Mouse (Mus musculus) midbrain, embryonic 12.5 days (tissue): ENCODE measurements at regions not wholly inside any gene's neighbourhood (a gene's known extent, or its start where the extent isn't known, plus 50 kb on each side); places are given as distances from the start of the nearest gene placed in this dataset.

Source experiments
- ATAC-seq: fragments of 200-750 bp; cut with Nextera tagmentation; 2 replicates; pipeline ENCODE4 v1.8.0; 2017; ENCODE audit warnings: low read depth, moderate TSS enrichment, moderate library complexity; ENCODE audit not compliant: low FRiP score
- H3K27ac ChIP-seq: fragments of 300-500 bp; sonication (generic); replicated peaks from 2 replicates; pipeline ENCODE4 v1.5.1; 2016; ENCODE audit warnings: mild to moderate bottlenecking
- H3K27me3 ChIP-seq: fragments of 300-500 bp; sonication (generic); 2 replicates; pipeline ENCODE4 v1.6.1; 2016; ENCODE audit warnings: mild to moderate bottlenecking
- H3K36me3 ChIP-seq: fragments of 300-500 bp; sonication (generic); 2 replicates; pipeline ENCODE4 v1.6.1; 2016
- H3K4me1 ChIP-seq: fragments of 300-500 bp; sonication (generic); 2 replicates; pipeline ENCODE4 v1.6.1; 2016
- H3K4me2 ChIP-seq: fragments of 300-500 bp; sonication (generic); replicated peaks from 2 replicates; pipeline ENCODE4 v1.6.1; 2016; ENCODE audit warnings: mild to moderate bottlenecking, moderate library complexity
- H3K4me3 ChIP-seq: fragments of 300-500 bp; sonication (generic); 2 replicates; pipeline ENCODE4 v1.5.1; 2016; ENCODE audit warnings: mild to moderate bottlenecking
- H3K9ac ChIP-seq: fragments of 300-500 bp; sonication (generic); replicated peaks from 2 replicates; pipeline ENCODE4 v1.6.1; 2016; ENCODE audit warnings: mild to moderate bottlenecking, moderate library complexity
- H3K9me3 ChIP-seq: fragments of 300-500 bp; sonication (generic); 2 replicates; pipeline ENCODE4 v1.6.1; 2016; ENCODE audit warnings: mild to moderate bottlenecking
- WGBS: fragments of 180-500 bp; shearing (Covaris S2); methylation state at CpG from one replicate; pipeline ENCODE4 v1.1.7; 2016; 5-methylcytosine and 5-hydroxymethylcytosine counted together

GRCm38 (mm10) chr3:128181221-128181908, 285.2 kb upstream of the Fam241a start:
- H3K36me3 ChIP-seq = no peaks in the 10 kb centered on the region
- no peak overlapping the region for H3K4me2 ChIP-seq
- no peak overlapping the region for H3K9ac ChIP-seq
- H3K27me3 ChIP-seq = no peaks in the 10 kb centered on the region
- H3K27ac ChIP-seq = no peak overlapping the region
- no peaks in the 10 kb centered on the region for H3K4me1 ChIP-seq
- WGBS = 90% methylated on average over 7 of the region's 7 CpGs
- H3K4me3 ChIP-seq = no peak overlapping the region
- no peak for ATAC-seq
- H3K9me3 ChIP-seq = no peaks in the 10 kb centered on the region

GRCm38 (mm10) chr3:128149216-128149615, 253.1 kb upstream of the Fam241a start:
- 79% methylated on average over 8 of the region's 8 CpGs for WGBS
- ATAC-seq = no peak
- H3K27me3 ChIP-seq = no peaks in the 10 kb centered on the region
- no peak overlapping the region for H3K4me2 ChIP-seq
- no peak overlapping the region for H3K9ac ChIP-seq
- H3K4me1 ChIP-seq = no peaks in the 10 kb centered on the region
- no peak overlapping the region for H3K4me3 ChIP-seq
- H3K36me3 ChIP-seq = no peaks in the 10 kb centered on the region
- H3K9me3 ChIP-seq = no peaks in the 10 kb centered on the region
- H3K27ac ChIP-seq = no peak overlapping the region

- Histone ChIP-seq H3K4me1 (no peaks in the 10 kb centered on the region), H3K4me3 (no peak overlapping the region), H3K27me3 (no peaks in the 10 kb centered on the region), H3K9ac (no peak overlapping the region), H3K36me3 (no peaks in the 10 kb centered on the region), H3K4me2 (no peak overlapping the region), H3K9me3 (no peaks in the 10 kb centered on the region), H3K27ac (no peak overlapping the region)
- no peak for ATAC-seq
- 67% methylated on average over 7 of the region's 7 CpGs for WGBS
Measured at GRCm38 (mm10) chr3:128145329-128145728, 249.2 kb upstream of the Fam241a start.

GRCm38 (mm10) chr3:128127836-128128235, 231.7 kb upstream of the Fam241a start:
- Histone ChIP-seq H3K36me3 (no peaks in the 10 kb centered on the region), H3K4me3 (no peak overlapping the region), H3K9ac (no peak overlapping the region), H3K9me3 (no peaks in the 10 kb centered on the region), H3K27ac (no peak overlapping the region), H3K4me2 (no peak overlapping the region), H3K27me3 (no peaks in the 10 kb centered on the region), H3K4me1 (no peaks in the 10 kb centered on the region)
- 89% methylated on average over 5 of the region's 5 CpGs for WGBS
- ATAC-seq = no peak

GRCm38 (mm10) chr3:128126664-128127063, 230.5 kb upstream of the Fam241a start:
- H3K9ac ChIP-seq = no peak overlapping the region
- 61% methylated on average over 3 of the region's 3 CpGs for WGBS
- no peaks in the 10 kb centered on the region for H3K36me3 ChIP-seq
- H3K4me2 ChIP-seq = no peak overlapping the region
- no peak overlapping the region for H3K27ac ChIP-seq
- H3K9me3 ChIP-seq = no peaks in the 10 kb centered on the region
- ATAC-seq = no peak
- H3K4me3 ChIP-seq = no peak overlapping the region
- H3K27me3 ChIP-seq = no peaks in the 10 kb centered on the region
- peaks cover 3% of the 10 kb centered on the region; the same call in 1 of the 2 replicates for H3K4me1 ChIP-seq

- Histone ChIP-seq H3K27ac (no peak overlapping the region), H3K4me3 (no peak overlapping the region), H3K4me1 (peaks cover 3% of the 10 kb centered on the region; the same call in 1 of the 2 replicates), H3K36me3 (no peaks in the 10 kb centered on the region), H3K4me2 (no peak overlapping the region), H3K9me3 (no peaks in the 10 kb centered on the region), H3K27me3 (no peaks in the 10 kb centered on the region), H3K9ac (no peak overlapping the region)
- 43% methylated on average over 6 of the region's 6 CpGs for WGBS
- 0 out of 2 replicates have a peak, but pooled peaks have one; percentile 19 for ATAC-seq
Measured at GRCm38 (mm10) chr3:128122111-128122510, 226.0 kb upstream of the Fam241a start.

- H3K4me1 ChIP-seq = peaks cover 3% of the 10 kb centered on the region; the same call in 1 of the 2 replicates
- no peak overlapping the region for H3K4me2 ChIP-seq
- ATAC-seq = no peak
- no peaks in the 10 kb centered on the region for H3K27me3 ChIP-seq
- no peak overlapping the region for H3K9ac ChIP-seq
- H3K27ac ChIP-seq = no peak overlapping the region
- no peak overlapping the region for H3K4me3 ChIP-seq
- 83% methylated on average over 6 of the region's 6 CpGs for WGBS
- no peaks in the 10 kb centered on the region for H3K9me3 ChIP-seq
- no peaks in the 10 kb centered on the region for H3K36me3 ChIP-seq
Measured at GRCm38 (mm10) chr3:128120647-128121440, 224.7 kb upstream of the Fam241a start.

GRCm38 (mm10) chr3:128113209-128113608, 217.1 kb upstream of the Fam241a start:
- ATAC-seq = no peak
- no peaks in the 10 kb centered on the region for H3K9me3 ChIP-seq
- no peak overlapping the region for H3K9ac ChIP-seq
- no peak overlapping the region for H3K4me2 ChIP-seq
- 56% methylated on average over 3 of the region's 3 CpGs for WGBS
- H3K27me3 ChIP-seq = no peaks in the 10 kb centered on the region
- H3K4me1 ChIP-seq = no peaks in the 10 kb centered on the region
- no peak overlapping the region for H3K27ac ChIP-seq
- no peaks in the 10 kb centered on the region for H3K36me3 ChIP-seq
- H3K4me3 ChIP-seq = no peak overlapping the region

GRCm38 (mm10) chr3:128110406-128110805, 214.3 kb upstream of the Fam241a start:
- H3K9me3 ChIP-seq = no peaks in the 10 kb centered on the region
- H3K27me3 ChIP-seq = no peaks in the 10 kb centered on the region
- 86% methylated on average over 2 of the region's 2 CpGs for WGBS
- H3K9ac ChIP-seq = no peak overlapping the region
- no peaks in the 10 kb centered on the region for H3K36me3 ChIP-seq
- ATAC-seq = no peak
- no peak overlapping the region for H3K4me3 ChIP-seq
- H3K4me2 ChIP-seq = no peak overlapping the region
- H3K27ac ChIP-seq = no peak overlapping the region
- no peaks in the 10 kb centered on the region for H3K4me1 ChIP-seq

- Histone ChIP-seq H3K36me3 (no peaks in the 10 kb centered on the region), H3K4me2 (no peak overlapping the region), H3K4me1 (no peaks in the 10 kb centered on the region), H3K4me3 (no peak overlapping the region), H3K27ac (no peak overlapping the region), H3K9ac (no peak overlapping the region), H3K27me3 (no peaks in the 10 kb centered on the region), H3K9me3 (no peaks in the 10 kb centered on the region)
- ATAC-seq = no peak
- 87% methylated on average over 6 of the region's 6 CpGs for WGBS
Measured at GRCm38 (mm10) chr3:128104516-128104915, 208.4 kb upstream of the Fam241a start.

GRCm38 (mm10) chr3:128093046-128093445, 196.9 kb upstream of the Fam241a start:
- ATAC-seq = 0 out of 2 replicates have a peak, but pooled peaks have one; percentile 30
- no peak overlapping the region for H3K4me2 ChIP-seq
- H3K36me3 ChIP-seq = no peaks in the 10 kb centered on the region
- H3K9ac ChIP-seq = no peak overlapping the region
- 0 out of 2 replicates have a peak, but pooled peaks cover 5% of the 10 kb centered on the region for H3K4me1 ChIP-seq
- H3K27me3 ChIP-seq = no peaks in the 10 kb centered on the region
- no peak overlapping the region for H3K4me3 ChIP-seq
- no peaks in the 10 kb centered on the region for H3K9me3 ChIP-seq
- H3K27ac ChIP-seq = no peak overlapping the region

GRCm38 (mm10) chr3:128088207-128088606, 192.1 kb upstream of the Fam241a start:
- Histone ChIP-seq H3K9me3 (no peaks in the 10 kb centered on the region), H3K4me2 (no peak overlapping the region), H3K27ac (no peak overlapping the region), H3K36me3 (no peaks in the 10 kb centered on the region), H3K9ac (no peak overlapping the region), H3K4me1 (no peaks in the 10 kb centered on the region), H3K4me3 (no peak overlapping the region), H3K27me3 (no peaks in the 10 kb centered on the region)
- ATAC-seq = peak; percentile 89
- WGBS = 48% methylated on average over 4 of the region's 4 CpGs
